Mouse (Mus musculus): ENCODE data around the gene Ctnnb1. TPM values are rescaled to one million over a fixed set of nuclear protein-coding genes. Genes with fewer than 3 reads are reported as not detected.

Ctnnb1 gene
- polyA plus RNA-seq, 1 experiment = 234 TPM

DNA sequence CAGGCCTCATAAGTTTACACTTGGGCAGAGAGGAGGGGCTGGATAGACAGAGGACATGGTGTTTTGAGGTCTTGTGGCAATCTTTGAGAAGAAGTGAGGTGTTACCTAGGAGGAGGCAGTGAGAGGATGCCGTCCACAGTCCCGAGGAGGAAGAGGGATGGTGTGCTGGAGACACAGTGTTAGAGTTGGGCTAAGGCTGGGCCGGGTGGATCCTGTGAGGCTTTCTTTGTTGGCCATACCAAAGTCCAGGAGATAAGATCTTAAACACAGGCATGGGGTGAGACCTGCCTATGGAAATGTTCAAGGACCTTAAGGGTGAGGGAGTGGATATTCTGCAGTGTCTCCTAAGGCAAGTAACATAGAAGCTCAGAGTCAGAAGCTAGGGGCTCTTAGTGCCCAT lies 22.9 kb downstream of the Ctnnb1 start:
- Histone ChIP-seq H3K27ac (ENCODE audit: insufficient read depth, low read depth, low read length) (no peak overlapping the region), H3K4me3 (ENCODE audit: insufficient read depth, low read length) (no peak overlapping the region), H3K4me1 (ENCODE audit: control insufficient read depth, insufficient read depth, low read length) (peaks cover 6% of the 10 kb centered on the region; the same call in 1 of the 2 replicates)
- no peak for TF ChIP-seq CTCF (IDR thresholded peaks at IDR 0.05; ENCODE audit: low read depth, low read length)

DNA sequence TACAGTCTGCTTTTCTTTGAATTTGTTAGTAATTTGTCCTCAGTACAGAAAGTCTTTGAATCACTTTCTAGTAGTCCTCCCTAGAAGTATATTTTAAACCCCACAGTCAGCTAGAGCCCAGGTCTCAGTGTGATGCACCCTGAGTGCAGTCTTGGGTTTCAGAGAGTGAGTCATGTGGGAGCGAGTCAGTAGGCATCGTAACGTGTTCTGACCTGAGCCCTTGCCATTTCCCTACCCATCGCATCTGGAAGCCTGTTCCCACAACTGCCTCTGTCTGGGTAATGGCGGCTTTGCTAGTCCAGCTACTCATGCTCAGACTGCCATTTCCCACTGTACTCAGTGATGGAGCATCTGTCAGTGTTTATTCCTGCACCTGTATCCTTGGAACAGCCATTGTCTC lies 29.0 kb downstream of the Ctnnb1 start:
- Histone ChIP-seq H3K4me1 (ENCODE audit: control insufficient read depth, insufficient read depth, low read length) (peaks cover 6% of the 10 kb centered on the region; the same call in 1 of the 2 replicates), H3K27ac (ENCODE audit: insufficient read depth, low read depth, low read length) (no peak overlapping the region), H3K4me3 (ENCODE audit: insufficient read depth, low read length) (no peak overlapping the region)
- TF ChIP-seq POLR2A (IDR thresholded peaks at IDR 0.05; ENCODE audit: borderline replicate concordance, low read depth, low read length) (no peak), CTCF (IDR thresholded peaks at IDR 0.05; ENCODE audit: low read depth, low read length) (no peak)

DNA sequence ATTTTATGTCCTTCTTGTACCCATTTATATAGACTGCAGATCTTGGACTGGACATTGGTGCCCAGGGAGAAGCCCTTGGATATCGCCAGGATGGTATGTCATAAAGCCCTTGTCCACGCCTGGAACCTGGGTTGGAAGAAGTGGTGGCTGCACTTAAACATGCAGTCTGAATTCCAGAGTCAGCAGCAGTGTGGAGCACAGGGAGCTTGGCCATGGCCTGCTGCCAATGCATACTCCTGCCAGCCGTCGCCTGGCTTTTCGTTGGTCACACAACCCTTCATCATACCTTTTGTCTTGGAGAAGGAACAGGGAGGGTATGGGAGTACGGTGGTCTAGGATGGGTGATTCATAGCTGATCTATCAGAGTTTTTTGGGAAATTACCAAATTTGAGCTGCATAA lies 29.5 kb downstream of the Ctnnb1 start:
- Histone ChIP-seq H3K4me3 (ENCODE audit: insufficient read depth, low read length) (no peak overlapping the region), H3K4me1 (ENCODE audit: control insufficient read depth, insufficient read depth, low read length) (peaks cover 6% of the 10 kb centered on the region; the same call in 1 of the 2 replicates), H3K27ac (ENCODE audit: insufficient read depth, low read depth, low read length) (no peak overlapping the region)
- TF ChIP-seq CTCF (IDR thresholded peaks at IDR 0.05; ENCODE audit: low read depth, low read length) (no peak), POLR2A (IDR thresholded peaks at IDR 0.05; ENCODE audit: borderline replicate concordance, low read depth, low read length) (no peak)

DNA sequence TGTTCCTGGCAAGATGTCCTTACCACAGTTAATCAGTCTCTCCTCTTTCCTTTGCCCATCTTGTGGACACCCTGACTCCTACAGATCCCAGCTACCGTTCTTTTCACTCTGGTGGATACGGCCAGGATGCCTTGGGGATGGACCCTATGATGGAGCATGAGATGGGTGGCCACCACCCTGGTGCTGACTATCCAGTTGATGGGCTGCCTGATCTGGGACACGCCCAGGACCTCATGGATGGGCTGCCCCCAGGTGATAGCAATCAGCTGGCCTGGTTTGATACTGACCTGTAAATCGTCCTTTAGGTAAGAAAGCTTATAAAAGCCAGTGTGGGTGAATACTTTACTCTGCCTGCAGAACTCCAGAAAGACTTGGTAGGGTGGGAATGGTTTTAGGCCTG lies 30.2 kb downstream of the Ctnnb1 start:
- peaks cover 6% of the 10 kb centered on the region; the same call in 1 of the 2 replicates for H3K4me1 ChIP-seq (ENCODE audit: control insufficient read depth, insufficient read depth, low read length)
- H3K4me3 ChIP-seq (ENCODE audit: insufficient read depth, low read length) = no peak overlapping the region
- TF ChIP-seq CTCF (IDR thresholded peaks at IDR 0.05; ENCODE audit: low read depth, low read length) = no peak
- TF ChIP-seq POLR2A (IDR thresholded peaks at IDR 0.05; ENCODE audit: borderline replicate concordance, low read depth, low read length) = no peak
- H3K27ac ChIP-seq (ENCODE audit: insufficient read depth, low read depth, low read length) = no peak overlapping the region

DNA sequence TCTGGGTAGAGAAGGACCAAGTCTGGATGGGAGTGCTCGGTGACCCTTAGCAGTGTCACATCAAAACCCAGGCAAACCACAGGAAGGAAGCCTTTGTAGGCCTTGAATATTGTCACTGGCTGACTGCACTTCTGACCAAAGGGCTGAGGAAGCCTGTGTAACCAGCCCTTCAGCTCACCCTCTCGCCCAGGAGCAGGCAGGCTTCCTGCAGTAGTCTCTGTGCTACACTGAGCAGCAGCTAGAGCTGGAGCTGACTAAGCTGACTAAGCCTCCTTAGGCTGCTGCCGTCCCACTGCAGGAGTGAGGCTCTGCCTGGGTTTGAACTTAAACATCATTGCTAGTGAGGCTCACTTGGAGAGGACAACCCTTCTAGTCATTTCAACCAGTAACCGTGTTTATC lies 31.6 kb downstream of the Ctnnb1 start:
- Histone ChIP-seq H3K4me1 (ENCODE audit: control insufficient read depth, insufficient read depth, low read length) (peaks cover 6% of the 10 kb centered on the region; the same call in 1 of the 2 replicates), H3K27ac (ENCODE audit: insufficient read depth, low read depth, low read length) (no peak overlapping the region), H3K4me3 (ENCODE audit: insufficient read depth, low read length) (no peak overlapping the region)
- TF ChIP-seq POLR2A (IDR thresholded peaks at IDR 0.05; ENCODE audit: borderline replicate concordance, low read depth, low read length) (no peak), CTCF (IDR thresholded peaks at IDR 0.05; ENCODE audit: low read depth, low read length) (no peak)

DNA sequence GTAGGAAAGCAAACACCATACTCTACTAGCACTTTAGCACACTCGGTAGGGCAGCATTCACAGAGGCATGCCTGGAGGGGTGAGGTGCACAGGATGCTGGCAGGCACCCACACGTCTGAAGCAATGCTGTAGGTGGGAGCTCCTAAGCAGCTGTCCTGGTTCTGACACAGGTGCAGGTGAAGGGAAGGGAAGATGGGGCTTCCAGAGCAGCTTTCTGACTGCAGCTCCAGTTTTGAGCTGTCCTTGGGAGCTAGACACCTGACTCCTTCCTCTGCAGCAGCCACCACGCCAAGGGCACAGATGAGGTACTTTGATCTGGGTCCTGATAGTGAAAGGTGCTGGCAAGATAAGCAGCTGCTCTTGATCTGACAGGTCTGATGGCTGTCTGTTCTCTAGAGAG lies 32.5 kb downstream of the Ctnnb1 start:
- no peak overlapping the region for H3K27ac ChIP-seq (ENCODE audit: insufficient read depth, low read depth, low read length)
- H3K4me1 ChIP-seq (ENCODE audit: control insufficient read depth, insufficient read depth, low read length) = peaks cover 6% of the 10 kb centered on the region; the same call in 1 of the 2 replicates
- TF ChIP-seq POLR2A (IDR thresholded peaks at IDR 0.05; ENCODE audit: borderline replicate concordance, low read depth, low read length) (no peak), CTCF (IDR thresholded peaks at IDR 0.05; ENCODE audit: low read depth, low read length) (no peak)
- no peak overlapping the region for H3K4me3 ChIP-seq (ENCODE audit: insufficient read depth, low read length)

DNA sequence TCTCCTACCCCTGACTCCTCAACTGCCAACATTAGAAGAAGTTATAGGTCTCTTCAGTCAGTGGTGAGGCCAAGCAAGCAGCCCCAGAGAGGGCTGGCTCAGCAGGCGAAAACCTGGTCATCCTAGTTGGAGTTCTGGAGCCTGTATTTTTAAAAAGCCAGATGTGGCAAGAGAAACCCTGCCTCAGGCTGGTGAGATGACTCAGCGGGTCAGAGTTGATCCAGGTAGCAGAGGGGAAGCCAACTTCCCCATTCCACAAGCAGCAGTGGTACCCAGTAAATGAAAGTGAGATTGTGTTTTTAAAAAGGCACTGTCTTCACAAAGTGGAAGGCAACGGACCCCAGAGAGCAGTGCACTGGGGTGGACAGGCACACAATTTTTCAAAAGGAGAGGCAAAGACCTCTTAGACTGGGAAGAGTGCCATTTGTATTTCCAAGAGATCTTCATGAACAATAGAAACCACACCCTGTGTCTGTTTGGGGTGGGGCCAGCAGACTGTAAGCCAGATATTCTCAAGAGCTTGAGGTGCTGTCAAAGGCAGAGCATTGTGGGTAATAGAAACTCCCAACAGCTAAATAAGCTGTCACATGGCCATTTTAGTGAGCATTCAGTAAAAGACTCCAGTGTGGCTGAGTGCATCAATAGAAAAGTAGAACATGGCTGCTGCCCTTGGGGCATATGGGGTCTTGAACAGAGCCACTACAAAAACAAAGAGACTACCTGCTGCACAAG lies 33.1 kb downstream of the Ctnnb1 start:
- TF ChIP-seq CTCF (IDR thresholded peaks at IDR 0.05; ENCODE audit: low read depth, low read length) (no peak), POLR2A (IDR thresholded peaks at IDR 0.05; ENCODE audit: borderline replicate concordance, low read depth, low read length) (no peak)
- H3K4me3 ChIP-seq (ENCODE audit: insufficient read depth, low read length) = no peak overlapping the region
- H3K4me1 ChIP-seq (ENCODE audit: control insufficient read depth, insufficient read depth, low read length) = peaks cover 6% of the 10 kb centered on the region; the same call in 1 of the 2 replicates
- H3K27ac ChIP-seq (ENCODE audit: insufficient read depth, low read depth, low read length) = no peak overlapping the region

DNA sequence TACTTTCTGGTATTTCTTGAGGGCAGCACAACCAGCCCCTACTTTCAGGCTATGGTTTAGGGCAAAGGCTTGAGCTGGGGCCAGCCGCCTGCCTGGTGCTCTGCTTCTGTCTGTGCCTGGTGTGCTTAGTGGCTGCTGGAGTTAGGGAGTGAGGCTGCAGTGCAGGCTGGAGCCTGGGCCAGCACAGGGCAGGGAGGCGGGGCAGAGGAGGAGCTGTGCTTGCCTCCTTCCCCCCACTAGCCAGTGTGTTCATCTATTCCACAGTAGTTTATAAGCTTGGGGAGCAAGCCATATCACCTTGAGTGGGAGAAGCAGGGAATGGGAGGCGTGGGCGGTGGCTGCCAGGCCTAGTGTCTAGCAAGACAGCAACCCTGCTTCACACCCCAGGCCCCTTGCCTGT lies 34.1 kb downstream of the Ctnnb1 start:
- TF ChIP-seq CTCF (IDR thresholded peaks at IDR 0.05; ENCODE audit: low read depth, low read length) = no peak
- no peak for TF ChIP-seq POLR2A (IDR thresholded peaks at IDR 0.05; ENCODE audit: borderline replicate concordance, low read depth, low read length)
- Histone ChIP-seq H3K4me1 (ENCODE audit: control insufficient read depth, insufficient read depth, low read length) (peaks cover 6% of the 10 kb centered on the region; the same call in 1 of the 2 replicates), H3K27ac (ENCODE audit: insufficient read depth, low read depth, low read length) (no peak overlapping the region), H3K4me3 (ENCODE audit: insufficient read depth, low read length) (no peak overlapping the region)

DNA sequence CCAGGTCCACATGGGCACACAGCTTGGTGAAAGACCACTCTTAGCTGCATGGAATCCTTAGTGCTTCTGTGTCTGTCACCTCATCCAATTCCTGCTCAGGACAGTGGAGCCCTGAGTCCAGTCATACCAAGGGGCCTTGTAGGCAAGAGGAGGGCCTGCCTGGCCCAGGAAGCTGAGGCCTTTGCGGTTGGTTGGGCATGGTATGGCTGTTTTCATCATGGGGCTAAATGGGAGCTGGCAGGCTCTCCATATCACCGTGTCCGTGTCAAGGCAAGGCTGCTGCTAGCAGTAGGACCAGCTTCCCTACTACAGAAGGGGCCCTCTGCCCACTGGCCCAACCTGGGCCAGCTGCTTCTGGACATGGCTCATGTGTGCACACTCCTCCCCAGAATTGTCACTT lies 34.7 kb downstream of the Ctnnb1 start:
- Histone ChIP-seq H3K27ac (ENCODE audit: insufficient read depth, low read depth, low read length) (no peak overlapping the region), H3K4me3 (ENCODE audit: insufficient read depth, low read length) (no peak overlapping the region), H3K4me1 (ENCODE audit: control insufficient read depth, insufficient read depth, low read length) (peaks cover 6% of the 10 kb centered on the region; the same call in 1 of the 2 replicates)
- TF ChIP-seq CTCF (IDR thresholded peaks at IDR 0.05; ENCODE audit: low read depth, low read length) = no peak
- no peak for TF ChIP-seq POLR2A (IDR thresholded peaks at IDR 0.05; ENCODE audit: borderline replicate concordance, low read depth, low read length)

DNA sequence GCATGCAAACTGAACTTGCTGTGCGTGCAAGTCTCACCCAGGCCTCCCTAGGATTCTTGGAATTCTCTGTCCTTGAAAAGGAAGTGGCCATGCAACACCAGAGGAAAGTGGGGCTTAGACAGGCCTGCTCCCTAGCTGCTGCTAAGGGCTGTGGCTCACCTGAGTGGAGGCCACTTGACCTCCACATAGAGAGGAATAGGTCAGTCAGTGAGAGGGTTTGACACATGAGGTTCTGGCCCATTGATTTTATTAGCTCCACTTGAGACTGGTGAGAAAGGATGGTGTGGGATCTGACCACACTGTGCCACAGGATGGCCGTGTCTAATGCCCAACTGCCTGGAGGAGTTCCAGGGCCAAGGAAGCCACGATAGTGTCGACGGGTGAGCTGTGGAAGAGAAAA lies 35.2 kb downstream of the Ctnnb1 start:
- no peak overlapping the region for H3K4me3 ChIP-seq (ENCODE audit: insufficient read depth, low read length)
- TF ChIP-seq POLR2A (IDR thresholded peaks at IDR 0.05; ENCODE audit: borderline replicate concordance, low read depth, low read length) = no peak
- TF ChIP-seq CTCF (IDR thresholded peaks at IDR 0.05; ENCODE audit: low read depth, low read length) = no peak
- H3K27ac ChIP-seq (ENCODE audit: insufficient read depth, low read depth, low read length) = no peak overlapping the region
- H3K4me1 ChIP-seq (ENCODE audit: control insufficient read depth, insufficient read depth, low read length) = peaks cover 6% of the 10 kb centered on the region; the same call in 1 of the 2 replicates

All from bone marrow macrophage, adult 2 months (primary cell).